Mouse (Mus musculus): ENCODE data around the gene Faf2. TPM values are rescaled to one million over a fixed set of nuclear protein-coding genes. Genes with fewer than 3 reads are reported as not detected.
A peak's percentile ranks its signal among the peaks of the same experiment; 100 is the strongest.
"Not testable (repeated sequence)": the region's sequence is repeated elsewhere in the genome, so short reads cannot be mapped to it uniquely, and the experiment has no call there.

The Faf2 gene
- total and polyA plus RNA-seq, 3 experiments, result 31.4 to 39.3 TPM; not detected in 1

GRCm38 (mm10) chr13:54610972-54611754, 10.4 kb upstream of the Faf2 start, which contains the start of gene Cltb (continued):
- no peak for TF ChIP-seq NRF1 (IDR thresholded peaks at IDR 0.05; ENCODE audit: insufficient read depth, low read depth, low read length, poor library complexity, severe bottlenecking)
- no peak for TF ChIP-seq MYC (IDR thresholded peaks at IDR 0.05; ENCODE audit: low read depth, low read length)
- no peak for TF ChIP-seq UBTF (IDR thresholded peaks at IDR 0.05; ENCODE audit: borderline replicate concordance, insufficient read depth, low read depth, low read length)
- 0 out of 2 replicates have a peak, but pooled peaks have one; percentile 46 for TF ChIP-seq HCFC1 (IDR thresholded peaks at IDR 0.05; ENCODE audit: low read depth, low read length)
- no peak for TF ChIP-seq POLR2AphosphoS5 (IDR thresholded peaks at IDR 0.05; ENCODE audit: borderline replicate concordance, low read depth, low read length)
- no peak for TF ChIP-seq ZC3H11A (IDR thresholded peaks at IDR 0.05; ENCODE audit: low read depth, low read length)
- TF ChIP-seq JUND (IDR thresholded peaks at IDR 0.05; ENCODE audit: low read depth, low read length), result no peak
- no peak for TF ChIP-seq SMC3 (IDR thresholded peaks at IDR 0.05; ENCODE audit: low read depth, low read length)
- no peak for TF ChIP-seq BHLHE40 (IDR thresholded peaks at IDR 0.05; ENCODE audit: borderline replicate concordance, low read depth, low read length)

- H3K36me3 ChIP-seq (ENCODE audit: control insufficient read depth in 1 of 2, insufficient read depth in 2 of 2, low read length in 2 of 2); H3K4me3 ChIP-seq (ENCODE audit: control insufficient read depth in 1 of 2, insufficient read depth in 1 of 2, low read depth in 2 of 2, low read length in 2 of 2); H3K9me3 ChIP-seq (replicated peaks; ENCODE audit: insufficient read depth, low read length); H3K9ac ChIP-seq (ENCODE audit: control insufficient read depth, low read depth, low read length, poor library complexity, severe bottlenecking); H3K27ac ChIP-seq (ENCODE audit: control insufficient read depth, low read depth, low read length); H3K27me3 ChIP-seq (ENCODE audit: control insufficient read depth in 1 of 2, insufficient read depth in 2 of 2, low read length in 2 of 2); H3K79me2 ChIP-seq (ENCODE audit: control insufficient read depth, insufficient read depth, low read length, poor library complexity); H3K4me1 ChIP-seq (ENCODE audit: control insufficient read depth in 1 of 2, insufficient read depth in 2 of 2, low read length in 2 of 2): not testable (repeated sequence)
- TF ChIP-seq CTCF (IDR thresholded peaks at IDR 0.05 in 2 of 3, conservative IDR thresholded peaks at IDR 0.05 in 1 of 3; ENCODE audit: control insufficient read depth in 1 of 3, insufficient read depth in 1 of 3, low read depth in 2 of 3, low read length in 3 of 3, poor library complexity in 1 of 3, severe bottlenecking in 1 of 3) (peak in 1 of 3 experiments; percentile 50; a peak in 2 of 6 replicates), MYC (IDR thresholded peaks at IDR 0.05; ENCODE audit: low read depth, low read length) (0 out of 2 replicates have a peak, but pooled peaks have one; percentile 33), RAD21 (IDR thresholded peaks at IDR 0.05; ENCODE audit: low read depth, low read length) (peak; percentile 10)
- DNase-seq (ENCODE audit: low read depth, low spot score), result peak; percentile 31
Observed at GRCm38 (mm10) chr13:54613141-54613540, 8.4 kb upstream of the Faf2 start.

GRCm38 (mm10) chr13:54616307-54616706, 5.3 kb upstream of the Faf2 start:
- Histone ChIP-seq H3K36me3 (ENCODE audit: control insufficient read depth in 1 of 2, insufficient read depth in 2 of 2, low read length in 2 of 2) (peaks cover 0 to 5% of the 10 kb centered on the region in 2 experiments; a peak in 1 of 4 replicates), H3K27ac (ENCODE audit: control insufficient read depth, low read depth, low read length) (no peak overlapping the region), H3K4me1 (ENCODE audit: control insufficient read depth in 1 of 2, insufficient read depth in 2 of 2, low read length in 2 of 2) (peaks cover 0 to 6% of the 10 kb centered on the region in 2 experiments; a peak in 2 of 4 replicates), H3K9me3 (replicated peaks; ENCODE audit: insufficient read depth, low read length) (no peaks in the 10 kb centered on the region), H3K27me3 (ENCODE audit: control insufficient read depth in 1 of 2, insufficient read depth in 2 of 2, low read length in 2 of 2) (no peaks in the 10 kb centered on the region; a peak in 1 of 4 replicates), H3K79me2 (ENCODE audit: control insufficient read depth, insufficient read depth, low read length, poor library complexity) (no peaks in the 10 kb centered on the region), H3K4me3 (ENCODE audit: control insufficient read depth in 1 of 2, insufficient read depth in 1 of 2, low read depth in 2 of 2, low read length in 2 of 2) (no peak overlapping the region), H3K9ac (ENCODE audit: control insufficient read depth, low read depth, low read length, poor library complexity, severe bottlenecking) (no peak overlapping the region)
- no peak for DNase-seq (ENCODE audit: low read depth, low spot score)
- no peak for TF ChIP-seq MYC (IDR thresholded peaks at IDR 0.05; ENCODE audit: low read depth, low read length)
